Mouse (Mus musculus) common myeloid progenitor, adult 5-6 weeks (primary cell): ENCODE data around the gene Marveld3. TPM values are rescaled to one million over a fixed set of nuclear protein-coding genes. Genes with fewer than 3 reads are reported as not detected.

Experiments used
- ATAC-seq: replicated peaks from 2 replicates; pipeline ENCODE4 v1.8.0; 2016; ENCODE audit warnings: low read depth, mild to moderate bottlenecking, moderate TSS enrichment, inconsistent platforms; ENCODE audit not compliant: poor library complexity, severe bottlenecking
- total RNA-seq: library from RNA; stranded (forward); fragments of 200-1000, 187-1606 nt; gene quantifications from 2 replicates; pipeline ENCODE4 v1.2.3, GENCODE M21; 2017

Marveld3 gene
- total RNA-seq, 1 experiment from 2014 or later: not detected

DNA sequence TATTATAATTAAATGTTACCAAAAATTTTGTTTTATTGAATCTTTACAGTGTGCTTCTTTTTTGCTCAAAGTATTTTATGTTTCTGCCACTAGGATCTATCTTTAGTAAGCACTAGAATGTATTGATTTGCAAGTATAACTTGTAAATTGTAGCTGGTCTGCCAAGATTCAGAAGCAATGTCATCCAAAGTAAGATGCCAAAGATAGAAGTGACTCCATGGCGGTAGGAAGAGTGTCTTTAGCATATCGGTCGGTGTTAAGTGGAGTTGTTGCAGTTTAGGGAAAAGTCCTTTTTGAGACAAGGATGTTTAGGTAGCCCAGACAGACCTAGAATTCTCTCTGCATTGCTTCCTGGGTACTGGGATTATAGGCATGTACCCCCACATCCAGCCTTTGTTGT lies 55.1 kb downstream of the Marveld3 start:
- ATAC-seq: no peak

DNA sequence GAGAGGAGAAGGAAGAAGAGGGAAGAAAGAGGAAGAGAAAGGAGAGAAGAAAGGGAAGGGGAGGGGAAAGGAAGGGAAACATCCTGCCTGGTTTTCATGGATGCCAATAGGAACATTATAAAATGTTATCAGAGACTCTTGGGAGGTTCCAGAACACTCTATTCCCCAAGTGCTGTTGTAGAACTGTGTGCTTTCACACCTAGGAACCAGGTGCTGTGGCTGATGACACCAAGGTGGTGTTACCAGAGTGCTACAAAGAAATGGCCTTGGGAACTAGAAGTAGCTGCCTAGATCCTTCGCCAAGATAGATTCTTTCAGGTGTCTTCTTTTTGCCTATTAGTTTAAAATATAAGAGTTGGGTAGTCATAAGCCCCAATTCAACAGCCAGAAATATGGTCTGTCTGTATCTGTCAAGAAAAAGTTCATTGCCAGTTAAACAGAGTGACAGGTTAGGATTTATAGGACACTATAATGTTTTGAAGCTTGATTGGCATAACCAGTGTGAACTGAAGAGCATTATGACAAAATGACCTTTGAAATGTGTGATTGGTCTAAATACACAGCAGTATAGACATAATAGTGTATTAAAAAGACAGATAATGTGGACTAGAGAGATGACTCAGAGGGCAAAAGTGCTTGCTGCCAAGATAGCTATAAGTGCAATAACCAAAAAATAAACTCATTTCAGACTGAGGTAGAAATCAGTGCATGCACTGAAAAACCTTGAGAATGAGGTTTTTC lies 56.9 kb downstream of the Marveld3 start:
- no peak for ATAC-seq

DNA sequence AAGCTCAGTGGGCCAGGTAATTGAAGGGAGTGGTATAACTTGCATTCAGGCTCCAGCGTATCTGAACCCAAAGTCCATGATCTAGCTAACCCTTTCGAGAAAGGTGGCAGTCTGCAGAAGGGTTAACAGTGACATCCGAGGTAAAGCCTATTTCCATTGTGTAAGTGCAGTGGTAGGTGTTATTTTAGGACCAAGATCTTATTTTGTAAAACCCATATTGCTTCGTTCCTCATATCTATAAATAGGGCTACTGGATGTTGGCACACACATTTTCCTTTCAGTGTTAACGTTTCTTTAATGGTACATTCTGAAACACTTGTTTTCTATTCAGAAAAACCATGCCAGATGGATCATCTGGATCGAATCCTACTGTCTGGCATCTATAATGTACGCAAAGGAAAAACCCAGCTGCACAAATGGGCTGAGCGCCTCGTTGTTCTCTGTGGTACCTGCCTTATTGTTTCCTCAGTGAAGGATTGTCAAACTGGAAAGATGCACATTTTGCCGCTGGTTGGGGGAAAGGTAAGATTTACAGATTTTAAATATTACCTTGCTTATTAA lies 58.0 kb downstream of the Marveld3 start:
- peak; percentile 54 for ATAC-seq

DNA sequence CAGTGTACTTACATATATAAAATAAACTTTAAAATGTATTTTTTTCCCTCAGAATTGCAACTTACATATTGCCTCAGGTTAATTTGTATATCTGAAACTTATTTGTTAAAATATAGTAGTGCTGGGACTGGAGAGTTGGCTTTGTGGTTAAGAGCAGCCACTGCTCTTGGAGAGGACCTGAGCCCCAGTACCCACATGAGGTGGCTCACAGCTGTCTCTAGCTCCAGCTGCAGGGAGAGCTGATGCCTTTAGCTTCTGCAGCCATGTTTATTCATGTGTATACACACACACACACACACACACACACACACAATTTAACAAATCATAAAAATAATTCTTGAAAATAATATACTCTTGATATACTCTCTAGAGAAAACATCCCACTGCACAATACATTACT lies 59.6 kb downstream of the Marveld3 start:
- peak; percentile 57; the same call in 1 of the 2 replicates for ATAC-seq

Other genes starting within 250 kb of the Marveld3 start
- 8.9 and 13.4 TPM in 2 replicates for gene Atxn1l, start 224.5 kb downstream of the Marveld3 start, total RNA-seq
- 53.6 and 71.5 TPM in 2 replicates for gene Ap1g1, start 183.6 kb downstream of the Marveld3 start, total RNA-seq
- 6.0 and 10.7 TPM in 2 replicates for gene Phlpp2, start 93.7 kb downstream of the Marveld3 start, total RNA-seq
- not detected in 2 replicates for gene Tat, start 28.2 kb upstream of the Marveld3 start, total RNA-seq
- gene Chst4, start 77.5 kb upstream of the Marveld3 start, total RNA-seq: not detected in 2 replicates
- gene Zfp612, start 117.5 kb upstream of the Marveld3 start, total RNA-seq: 0.18 and 0.34 TPM in 2 replicates
- gene Gm21964, start 139.0 kb upstream of the Marveld3 start, total RNA-seq: not detected in 2 replicates
- gene Gm17720, start 140.6 kb upstream of the Marveld3 start, total RNA-seq: not detected in 2 replicates
- not detected in 2 replicates for gene Calb2, start 206.0 kb upstream of the Marveld3 start, total RNA-seq